Mouse (Mus musculus): Measurements from ENCODE around the gene Gm49337.

Gene Gm49337

GRCm38 (mm10) chr4:116173072-116173471 is at the start of gene Gm49337, which contains the start of gene 1700042G07Rik:
TSS of gene Gm49337 (plus strand) at chr4:116173384.
TSS of gene 1700042G07Rik (plus strand) at chr4:116173372.
- no peak for DNase-seq

GRCm38 (mm10) chr4:116123602-116124519 is 49.3 kb upstream of the Gm49337 start, which contains the start of the genes Rad54l and Pomgnt1:
TSS of gene Rad54l (minus strand) at chr4:116123690.
TSS of gene Pomgnt1 (plus strand) at chr4:116123840.
- DNase-seq: peak; percentile 80

- DNase-seq: no peak
Observed at GRCm38 (mm10) chr4:116125803-116126386, 47.3 kb upstream of the Gm49337 start.

GRCm38 (mm10) chr4:116127956-116128355 is 45.2 kb upstream of the Gm49337 start:
- no peak for DNase-seq

- DNase-seq: no peak
Observed at GRCm38 (mm10) chr4:116133126-116133525, 40.1 kb upstream of the Gm49337 start.

- no peak for DNase-seq
Observed at GRCm38 (mm10) chr4:116134990-116135389, 38.2 kb upstream of the Gm49337 start.

- DNase-seq: no peak
Observed at GRCm38 (mm10) chr4:116137421-116137996, 35.7 kb upstream of the Gm49337 start.

- DNase-seq: no peak
Observed at GRCm38 (mm10) chr4:116140801-116141574, 32.2 kb upstream of the Gm49337 start.

GRCm38 (mm10) chr4:116141736-116142135 is 31.4 kb upstream of the Gm49337 start:
- no peak for DNase-seq

GRCm38 (mm10) chr4:116142269-116142668 is 30.9 kb upstream of the Gm49337 start:
- no peak for DNase-seq

- DNase-seq: no peak
Observed at GRCm38 (mm10) chr4:116143317-116143811, 29.8 kb upstream of the Gm49337 start.

GRCm38 (mm10) chr4:116143891-116144717 is 29.1 kb upstream of the Gm49337 start:
- DNase-seq: peak; percentile 82

GRCm38 (mm10) chr4:116149812-116150155 is 23.4 kb upstream of the Gm49337 start:
- DNase-seq: no peak

- DNase-seq: peak; percentile 87
Observed at GRCm38 (mm10) chr4:116150156-116150861, 22.9 kb upstream of the Gm49337 start.

GRCm38 (mm10) chr4:116150862-116151221 is 22.3 kb upstream of the Gm49337 start:
- no peak for DNase-seq

- no peak for DNase-seq
Observed at GRCm38 (mm10) chr4:116151238-116151637, 21.9 kb upstream of the Gm49337 start, which contains the start of gene Lurap1. TSS of gene Lurap1 (minus strand) at chr4:116151338.

- DNase-seq: no peak
Observed at GRCm38 (mm10) chr4:116152702-116153101, 20.5 kb upstream of the Gm49337 start.

- DNase-seq: no peak
Observed at GRCm38 (mm10) chr4:116157882-116158281, 15.3 kb upstream of the Gm49337 start.

GRCm38 (mm10) chr4:116159912-116160311 is 13.3 kb upstream of the Gm49337 start:
- peak; percentile 80 for DNase-seq

GRCm38 (mm10) chr4:116160769-116161168 is 12.4 kb upstream of the Gm49337 start:
- no peak for DNase-seq

- DNase-seq: no peak
Observed at GRCm38 (mm10) chr4:116162142-116162541, 11.0 kb upstream of the Gm49337 start.

All from thymus, postnatal 4 days (tissue).